Mouse (Mus musculus) thymus, postnatal 10 days (tissue): ENCODE data around the gene Ktn1.

Experiments used
- DNase-seq, 2 experiments: peaks; one replicate each; pipeline ENCODE4 v3.0.0; 2021; ENCODE audit warnings: low spot score in 2 of 2

Ktn1 gene

DNA sequence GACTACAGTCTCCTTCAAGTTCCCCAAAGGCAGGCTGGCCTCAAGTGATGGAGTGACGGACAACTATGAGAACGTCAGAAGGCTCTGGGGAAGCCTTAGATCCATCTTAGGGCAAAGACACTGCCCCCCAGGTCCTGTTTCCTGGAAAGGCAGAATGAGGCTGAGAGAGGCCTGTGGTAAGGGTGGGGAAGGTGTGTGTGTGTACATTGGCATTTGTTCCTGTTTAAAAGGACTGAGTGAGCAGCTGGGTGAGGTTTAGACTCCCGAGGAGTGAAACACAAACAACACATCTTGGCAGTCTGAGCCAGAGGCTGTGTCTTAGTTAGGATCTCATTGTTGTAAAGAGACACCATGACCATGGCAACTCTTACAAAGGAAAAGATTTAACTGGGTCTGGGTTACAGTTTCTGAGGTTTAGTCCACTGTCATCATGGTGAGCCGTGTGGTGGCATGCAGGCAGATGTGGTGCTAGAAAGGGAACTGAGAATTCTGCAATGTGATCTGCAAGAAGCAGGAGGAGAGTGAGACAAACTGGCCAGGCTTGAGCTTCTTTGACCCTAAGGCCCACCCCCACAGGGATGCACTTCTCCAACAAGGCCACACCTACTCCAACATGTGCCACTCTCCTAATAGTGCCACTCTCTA is 106.1 kb downstream of the Ktn1 start:
- DNase-seq: no peak

DNA sequence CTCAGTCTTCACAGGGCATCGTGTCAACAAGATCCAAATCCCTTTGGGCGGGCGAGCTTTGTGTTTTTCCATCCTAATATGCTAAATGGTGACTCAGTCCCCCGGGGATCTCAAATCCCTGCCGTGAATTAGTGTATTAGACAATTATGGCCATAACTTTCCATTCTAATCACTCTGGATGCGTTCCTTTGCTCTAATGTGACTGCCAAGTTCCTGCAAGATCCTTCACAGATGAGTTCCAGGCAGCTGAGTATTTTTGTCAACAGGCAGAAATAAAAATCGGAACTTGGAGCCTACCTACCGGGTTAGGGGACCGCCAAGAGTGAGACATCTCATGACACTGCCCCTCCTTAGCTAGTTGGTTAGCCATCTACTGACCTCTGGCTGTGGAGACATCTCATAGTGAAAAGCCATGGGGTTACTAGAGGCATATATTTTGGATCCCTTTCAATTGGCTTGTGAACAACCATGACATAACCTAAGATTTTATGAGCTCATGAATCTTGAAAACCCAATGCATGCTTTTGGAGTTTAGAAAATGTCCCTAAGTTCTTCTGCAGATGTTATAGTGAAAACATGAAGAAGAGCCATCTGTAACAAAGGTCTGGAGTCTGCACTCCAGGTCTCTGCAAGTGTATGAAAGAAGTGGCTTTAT is 108.3 kb downstream of the Ktn1 start:
- no peak for DNase-seq

DNA sequence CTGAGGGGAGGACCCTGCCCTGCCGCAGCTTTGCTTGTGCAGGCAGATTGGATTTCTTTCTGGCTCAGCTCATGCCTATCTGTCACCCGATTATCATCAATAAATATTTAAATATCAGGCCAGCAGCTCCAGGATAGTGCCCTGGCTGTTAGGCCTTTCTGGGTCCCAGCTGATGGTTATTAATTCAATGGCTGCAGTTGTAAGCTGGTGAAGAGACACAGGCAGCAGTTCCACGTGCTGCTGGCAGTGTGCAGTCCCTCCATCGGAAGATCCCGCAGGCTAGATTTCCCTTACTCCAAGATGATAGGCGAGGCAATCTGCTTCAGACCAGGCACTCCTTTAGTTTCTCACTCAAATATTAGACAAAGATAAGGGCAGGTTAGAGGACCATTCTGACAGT is 116.9 kb downstream of the Ktn1 start:
- no peak for DNase-seq

DNA sequence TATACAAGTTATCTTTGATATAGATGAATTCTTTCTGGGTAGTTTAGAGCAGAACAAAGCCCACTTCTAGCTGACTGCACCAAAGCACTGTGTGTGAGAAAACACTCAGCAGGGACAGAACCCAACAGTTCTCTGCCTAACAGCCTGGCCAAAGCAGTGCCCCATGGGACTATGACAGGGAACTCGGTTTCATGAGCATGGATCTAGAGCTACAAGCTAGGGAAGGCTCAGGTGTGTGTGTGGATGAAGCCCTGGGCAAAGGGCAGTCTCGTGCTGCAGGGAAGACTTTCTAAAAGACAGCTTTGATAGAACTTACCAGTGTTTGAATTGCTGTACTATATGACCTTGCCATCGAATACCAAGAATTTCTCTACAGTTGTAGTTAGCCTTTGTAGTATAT is 117.5 kb downstream of the Ktn1 start:
- DNase-seq: no peak

DNA sequence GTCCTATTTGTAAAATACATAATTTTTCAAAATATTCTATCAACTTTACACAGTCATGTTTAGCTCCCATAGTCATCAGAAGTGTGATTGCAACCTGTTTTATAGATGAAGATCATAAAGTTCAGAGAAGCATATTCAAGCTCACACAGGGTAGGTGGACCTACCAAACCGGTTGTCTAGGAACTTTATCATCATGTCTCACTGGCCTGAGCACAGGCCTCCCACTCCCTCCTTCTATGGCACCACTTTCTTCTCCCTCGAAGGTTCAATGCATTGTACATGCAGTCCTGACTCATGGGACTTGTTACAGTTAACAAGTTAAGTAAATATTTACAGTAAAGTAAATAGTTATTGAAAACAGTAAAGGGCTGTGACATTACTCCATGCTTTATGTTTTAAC is 118.1 kb downstream of the Ktn1 start:
- no peak for DNase-seq

DNA sequence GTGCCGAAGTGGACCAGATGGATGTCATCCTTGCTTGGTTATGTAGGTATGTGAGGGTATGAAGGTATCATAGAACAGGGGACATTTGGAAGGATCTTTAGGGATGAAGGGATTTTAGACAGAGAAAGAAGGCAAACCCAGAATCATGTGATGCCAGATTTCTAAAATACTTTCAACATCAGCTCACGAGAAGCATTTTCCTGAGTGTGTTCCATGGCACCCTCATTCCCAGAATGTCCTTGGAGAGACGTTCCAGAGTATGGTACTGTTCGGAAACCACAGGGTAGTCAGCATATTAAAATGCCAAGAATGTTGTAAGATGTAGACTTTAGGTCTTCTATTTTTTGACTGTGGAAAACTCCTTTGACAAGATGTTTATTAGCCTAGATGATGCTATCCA is 123.2 kb downstream of the Ktn1 start:
- no peak for DNase-seq

DNA sequence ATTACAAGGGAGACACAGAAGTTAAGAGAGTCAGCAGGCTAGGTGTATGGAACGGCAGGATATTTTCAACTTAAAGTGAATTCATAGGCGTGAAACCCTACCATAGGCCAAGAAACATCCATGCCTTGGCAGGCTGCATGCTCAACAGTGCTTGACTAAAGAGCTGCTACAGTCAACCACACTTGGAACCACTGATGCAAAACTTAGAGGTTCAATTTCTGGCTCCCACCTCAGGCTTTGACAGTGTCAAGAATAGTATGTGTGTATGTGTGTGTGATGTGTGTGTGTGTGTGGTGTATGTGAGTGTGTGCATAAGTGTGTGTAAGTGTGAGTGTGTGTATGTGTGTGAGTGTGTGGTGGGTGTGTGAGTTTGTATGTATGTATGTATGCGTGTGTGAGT is 127.3 kb downstream of the Ktn1 start:
- no peak for DNase-seq

DNA sequence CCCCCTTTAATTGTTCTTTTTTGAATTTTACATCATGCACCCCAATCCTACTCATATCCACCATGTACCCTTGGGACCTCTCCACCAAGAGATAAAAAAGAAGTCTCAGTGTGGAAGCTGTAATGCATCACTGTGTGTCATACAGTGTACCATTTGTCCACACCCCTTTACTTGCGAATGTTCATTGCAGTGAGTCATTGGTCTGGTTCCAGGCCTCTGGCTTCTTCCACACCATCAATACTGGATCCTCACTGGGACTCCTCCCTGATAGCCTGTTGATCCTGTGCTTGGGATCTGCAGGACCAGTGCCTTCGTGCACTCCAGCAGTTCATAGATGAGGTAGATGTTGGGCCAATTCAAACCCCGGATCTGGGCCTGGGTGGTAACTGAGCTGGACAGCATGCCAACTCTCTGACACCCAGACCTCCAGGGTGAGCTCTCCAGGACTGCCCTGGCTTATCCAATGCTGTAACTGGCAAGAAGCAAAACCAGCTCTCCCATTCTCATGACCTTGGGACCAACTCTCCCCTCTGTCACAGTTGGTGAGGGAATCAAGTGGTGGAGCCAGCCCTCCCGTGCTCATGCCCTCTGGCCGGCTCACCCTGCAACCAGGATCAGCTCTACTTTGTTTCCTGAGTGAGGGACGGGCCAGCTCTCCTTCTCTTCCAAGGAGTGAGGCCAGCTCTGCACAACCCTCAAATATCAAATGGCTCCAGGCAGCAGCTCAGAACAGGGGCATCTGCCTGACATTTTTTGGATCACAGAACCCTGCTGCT is 128.2 kb downstream of the Ktn1 start:
- no peak for DNase-seq

DNA sequence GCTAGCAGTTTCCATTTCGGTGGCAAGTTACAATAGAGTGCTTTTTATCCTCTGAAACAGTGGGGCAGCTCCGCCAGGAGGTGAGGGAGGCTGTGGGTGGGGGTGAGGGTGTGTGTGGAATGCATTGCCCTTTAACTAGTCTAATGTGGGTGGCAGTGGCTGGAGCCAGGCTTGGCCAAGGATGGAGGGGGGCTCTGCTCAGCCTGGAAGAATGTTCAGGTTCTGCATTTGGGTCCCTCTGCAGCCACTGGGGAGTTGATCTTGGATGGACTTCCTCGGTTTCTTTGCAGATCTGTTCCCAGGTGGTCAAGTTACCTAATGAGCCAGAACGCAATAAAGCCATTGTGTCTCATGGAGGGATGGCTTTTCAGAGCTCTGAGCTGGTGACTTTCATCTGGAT is 137.9 kb downstream of the Ktn1 start:
- DNase-seq: no peak
